Mouse (Mus musculus): Measurements from ENCODE around the gene Ptgds.

- TF ChIP-seq CTCF (conservative IDR thresholded peaks at IDR 0.05; ENCODE audit: insufficient read depth, insufficient read length, low read depth, low read length) (peak; percentile 67), POLR2A (IDR thresholded peaks at IDR 0.05; ENCODE audit: low read depth, low read length) (no peak)
Measured at GRCm38 (mm10) chr2:25496462-25496861, 26.6 kb upstream of the Ptgds start.

Data from kidney, adult 2 months (tissue).